8 mouse cellular contexts compared by ENCODE assay signal in the genomic region with DNA sequence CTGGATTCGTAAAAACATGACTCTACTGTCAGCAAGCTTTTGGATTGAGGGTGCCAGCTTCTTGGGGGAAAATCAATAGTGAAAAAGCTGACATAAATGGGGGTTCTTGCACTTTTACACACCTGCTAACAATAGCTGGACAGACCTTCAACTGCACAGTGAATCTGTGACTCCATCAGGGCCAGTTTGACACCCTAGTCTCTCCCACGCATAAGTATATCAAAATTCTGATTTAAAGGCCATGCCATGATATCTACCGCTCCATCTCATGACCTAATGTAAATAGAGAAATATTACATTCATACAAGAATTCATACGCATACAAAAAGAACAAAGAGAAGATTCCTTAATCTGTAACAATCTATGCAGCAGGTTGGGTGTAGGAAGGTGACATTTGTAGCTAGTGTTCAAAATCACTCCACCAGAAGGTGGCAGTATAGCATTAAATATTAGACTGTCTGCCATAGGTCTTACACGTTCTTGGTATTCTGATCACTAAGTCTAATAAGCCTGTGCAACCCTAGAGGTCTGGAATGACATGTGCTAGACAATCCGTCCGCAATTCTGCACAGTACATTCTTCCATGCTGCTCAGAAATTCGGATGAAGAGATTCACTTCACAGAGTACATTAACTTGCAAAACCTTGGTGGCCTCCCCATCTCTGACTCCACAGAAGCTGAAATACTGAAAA. TPM values are rescaled to one million over a fixed set of nuclear protein-coding genes. Genes with fewer than 3 reads are reported as not detected.
DNase-seq lines count a peak whose midpoint lies in the region; ATAC-seq and TF ChIP-seq lines count a peak whose summit lies in the region.

No protein-coding gene starts in this region.

- no peak overlapping the region for H3K27ac ChIP-seq in spleen, adult 2 months (ENCODE audit: insufficient read depth, low read length)
- no peak overlapping the region for H3K27ac ChIP-seq in intestine, embryonic 16.5 days (ENCODE audit: low read length)
- H3K27ac ChIP-seq in limb, embryonic 13.5 days = no peak overlapping the region

- no peak overlapping the region for H3K9ac ChIP-seq in intestine, embryonic 16.5 days (ENCODE audit: low read depth, low read length)
- H3K9ac ChIP-seq in limb, embryonic 13.5 days = no peak overlapping the region

- no peak overlapping the region for H3K4me2 ChIP-seq in intestine, embryonic 16.5 days (ENCODE audit: low read depth, low read length)
- no peak overlapping the region for H3K4me2 ChIP-seq in limb, embryonic 13.5 days (replicated peaks)

- ATAC-seq in intestine, embryonic 16.5 days = peak; percentile 78
- ATAC-seq in limb, embryonic 13.5 days (ENCODE audit: low FRiP score, low read depth) = peak; percentile 76

- H3K4me3 ChIP-seq in spleen, adult 2 months (ENCODE audit: extremely low read depth, insufficient read depth, insufficient read length) = no peak overlapping the region
- no peak overlapping the region for H3K4me3 ChIP-seq in intestine, embryonic 16.5 days (ENCODE audit: low read length)
- H3K4me3 ChIP-seq in limb, embryonic 13.5 days = no peak overlapping the region

- TF ChIP-seq CTCF in spleen, adult 2 months (IDR thresholded peaks at IDR 0.05; ENCODE audit: extremely low read depth, insufficient read depth, insufficient read length, insufficient replicate concordance) = peak; percentile 7; the same call in 1 of the 2 replicates

- H3K4me1 ChIP-seq in spleen, adult 2 months (ENCODE audit: control insufficient read depth, insufficient read depth, insufficient read length) = no peaks in the 10 kb centered on the region
- H3K4me1 ChIP-seq in intestine, embryonic 16.5 days (ENCODE audit: control insufficient read depth, insufficient read depth, low read length) = peaks cover 9% of the 10 kb centered on the region; the same call in 1 of the 2 replicates
- peaks cover 20% of the 10 kb centered on the region for H3K4me1 ChIP-seq in limb, embryonic 13.5 days

- H3K9me3 ChIP-seq in intestine, embryonic 16.5 days (ENCODE audit: control insufficient read depth, low read length) = no peaks in the 10 kb centered on the region
- no peaks in the 10 kb centered on the region for H3K9me3 ChIP-seq in limb, embryonic 13.5 days

- TF ChIP-seq POLR2A in spleen, adult 2 months (IDR thresholded peaks at IDR 0.05; ENCODE audit: low read depth, low read length) = no peak

- WGBS in spleen, adult 2 months = 36% methylated on average over 8 of the region's 8 CpGs
- WGBS in intestine, embryonic 16.5 days = 29% methylated on average over 8 of the region's 8 CpGs
- 33% methylated on average over 8 of the region's 8 CpGs for WGBS in limb, embryonic 13.5 days

- no peaks in the 10 kb centered on the region for H3K36me3 ChIP-seq in spleen, adult 2 months (ENCODE audit: control insufficient read depth, insufficient read depth, low read length)
- H3K36me3 ChIP-seq in intestine, embryonic 16.5 days (ENCODE audit: control insufficient read depth, insufficient read depth, low read length) = no peaks in the 10 kb centered on the region
- H3K36me3 ChIP-seq in limb, embryonic 13.5 days = no peaks in the 10 kb centered on the region

- H3K27me3 ChIP-seq in spleen, adult 2 months (ENCODE audit: control insufficient read depth, insufficient read depth, low read length) = no peaks in the 10 kb centered on the region
- H3K27me3 ChIP-seq in intestine, embryonic 16.5 days (replicated peaks; ENCODE audit: control insufficient read depth, insufficient read depth, low read length) = no peaks in the 10 kb centered on the region
- H3K27me3 ChIP-seq in limb, embryonic 13.5 days = peaks cover 11% of the 10 kb centered on the region

- DNase-seq in spleen, adult 2 months (ENCODE audit: low read depth in 1 of 2, low spot score in 2 of 2) = peak in 1 of 2 experiments; percentile 23
- DNase-seq in spleen, adult 18-20 months = no peak
- peak; percentile 65 for DNase-seq in c-Kit-positive CD71-negative TER-119-negative erythroid progenitor cells, embryonic 14.5 days (ENCODE audit: low read depth)
- peak; percentile 78 for DNase-seq in forelimb bud, embryonic 11.5 days (ENCODE audit: low read depth, low spot score)
- peak; percentile 28 for DNase-seq in neural tube, embryonic 10.5 days (ENCODE audit: extremely low spot score, low spot score)
- DNase-seq in spleen, postnatal 14 days (ENCODE audit: low spot score in 2 of 2) = no peak

RNA-seq across cellular contexts. Expression of gene Fgg, which starts 8.6 kb away (rescaled TPM):
- 0.06 TPM in 2 replicates for polyA plus RNA-seq in spleen, adult 2 months (2012; rRNA removed)
- polyA plus RNA-seq in intestine, embryonic 16.5 days (2015; fragmentation: Nextera tagmentation; extraction: Ambion mirVana) = 5.9 and 14.1 TPM in 2 replicates
- 0.10 and 1.1 TPM in 2 replicates for polyA plus RNA-seq in limb, embryonic 13.5 days (2015; fragmentation: Nextera tagmentation; extraction: Ambion mirVana)

RNA-seq across cellular contexts. Expression of gene Fga, which starts 27.0 kb away (rescaled TPM):
- 0.05 TPM in 1 of 2 replicates, not detected in the other for polyA plus RNA-seq in spleen, adult 2 months (2012; rRNA removed)
- polyA plus RNA-seq in intestine, embryonic 16.5 days (2015; fragmentation: Nextera tagmentation; extraction: Ambion mirVana) = 11.6 and 19.2 TPM in 2 replicates
- polyA plus RNA-seq in limb, embryonic 13.5 days (2015; fragmentation: Nextera tagmentation; extraction: Ambion mirVana) = 0.09 and 1.0 TPM in 2 replicates

RNA-seq across cellular contexts. Expression of gene Fgb, which starts 50.7 kb away (rescaled TPM):
- polyA plus RNA-seq in spleen, adult 2 months (2012; rRNA removed) = 0.02 TPM in 1 of 2 replicates, not detected in the other
- 10.5 and 13.7 TPM in 2 replicates for polyA plus RNA-seq in intestine, embryonic 16.5 days (2015; fragmentation: Nextera tagmentation; extraction: Ambion mirVana)
- polyA plus RNA-seq in limb, embryonic 13.5 days (2015; fragmentation: Nextera tagmentation; extraction: Ambion mirVana) = 0.78 TPM in 1 of 2 replicates, not detected in the other

RNA-seq across cellular contexts. Expression of gene Plrg1, which starts 56.4 kb away (rescaled TPM):
- 21.1 and 25.1 TPM in 2 replicates for polyA plus RNA-seq in spleen, adult 2 months (2012; rRNA removed)
- polyA plus RNA-seq in intestine, embryonic 16.5 days (2015; fragmentation: Nextera tagmentation; extraction: Ambion mirVana) = 81.0 and 87.1 TPM in 2 replicates
- polyA plus RNA-seq in limb, embryonic 13.5 days (2015; fragmentation: Nextera tagmentation; extraction: Ambion mirVana) = 115 TPM in 2 replicates

Comparison
In these comparisons a context has a peak if more than half of its experiments do, and no peak if none do; other contexts are left out.
1. DNase-seq: peak in c-Kit-positive CD71-negative TER-119-negative erythroid progenitor cells, embryonic 14.5 days (single experiment), forelimb bud, embryonic 11.5 days (single experiment) and neural tube, embryonic 10.5 days (single experiment); none in spleen, adult 18-20 months (0 of 2) and spleen, postnatal 14 days (0 of 2).